Mouse (Mus musculus) layer of hippocampus, adult 2 months (tissue): ENCODE data around the gene Rps15. TPM values are rescaled to one million over a fixed set of nuclear protein-coding genes. Genes with fewer than 3 reads are reported as not detected.
A peak's percentile ranks its signal among the peaks of the same experiment; 100 is the strongest.

Source experiments
- DNase-seq, 2 experiments: peaks; one replicate each; pipeline ENCODE4 v3.0.0; 2022; ENCODE audit warnings: low spot score in 2 of 2
- H3K27ac ChIP-seq: fragments of 200-600 bp; 2 replicates; pipeline ENCODE4 v1.8.1; 2022
- H3K4me3 ChIP-seq: fragments of 200-600 bp; 2 replicates; pipeline ENCODE4 v1.8.1; 2022; ENCODE audit warnings: mild to moderate bottlenecking
- CTCF ChIP-seq: fragments of 200-600 bp; conservative IDR thresholded peaks from 2 replicates; pipeline ENCODE4 v1.8.1; 2022; ENCODE audit warnings: antibody characterized with exemption, mild to moderate bottlenecking, moderate library complexity
- total RNA-seq, 2 experiments: library from RNA; stranded (reverse); gene quantifications; 2 replicates each; pipeline ENCODE4 v1.2.3; 2021

Gene Rps15
- total RNA-seq, 2 experiments from 2014 or later = 926 to 932 TPM

- H3K4me3 ChIP-seq = no peak overlapping the region
- no peak for TF ChIP-seq CTCF
- peak overlapping the region; percentile 52 for H3K27ac ChIP-seq
- no peak for DNase-seq
Measured at GRCm38 (mm10) chr10:80282481-80283441, 9.5 kb upstream of the Rps15 start.

GRCm38 (mm10) chr10:80285222-80286070 lies 6.8 kb upstream of the Rps15 start:
- Histone ChIP-seq H3K4me3 (no peak overlapping the region), H3K27ac (no peak overlapping the region)
- no peak for TF ChIP-seq CTCF
- no peak for DNase-seq

- DNase-seq = no peak
- TF ChIP-seq CTCF = no peak
- Histone ChIP-seq H3K4me3 (no peak overlapping the region), H3K27ac (no peak overlapping the region)
Measured at GRCm38 (mm10) chr10:80288097-80288496, 4.2 kb upstream of the Rps15 start.

GRCm38 (mm10) chr10:80288657-80289056 lies 3.6 kb upstream of the Rps15 start:
- H3K27ac ChIP-seq = no peak overlapping the region
- no peak overlapping the region for H3K4me3 ChIP-seq
- DNase-seq = no peak
- peak; percentile 57 for TF ChIP-seq CTCF

- no peak for DNase-seq
- H3K4me3 ChIP-seq = peak overlapping the region; percentile 97
- H3K27ac ChIP-seq = peak overlapping the region; percentile 96
- peak; percentile 30 for TF ChIP-seq CTCF
Measured at GRCm38 (mm10) chr10:80293325-80293724, 1.1 kb downstream of the Rps15 start.

- Histone ChIP-seq H3K4me3 (no peak overlapping the region), H3K27ac (no peak overlapping the region; the same call in 1 of the 2 replicates)
- no peak for DNase-seq
- TF ChIP-seq CTCF = no peak
Measured at GRCm38 (mm10) chr10:80294311-80294710, 2.1 kb downstream of the Rps15 start.

- DNase-seq = no peak
- H3K4me3 ChIP-seq = no peak overlapping the region
- peak overlapping the region; percentile 87 for H3K27ac ChIP-seq
Measured at GRCm38 (mm10) chr10:80294788-80295303, 2.6 kb downstream of the Rps15 start.

GRCm38 (mm10) chr10:80295618-80296425 lies 3.6 kb downstream of the Rps15 start, which contains the start of gene Apc2:
TSS of gene Apc2 (plus strand) at chr10:80295977.
- Histone ChIP-seq H3K4me3 (peak within 1 kb of the TSS; percentile 75), H3K27ac (peak within 1 kb of the TSS; percentile 87)
- peak; percentile 75 to 83 for DNase-seq
- TF ChIP-seq CTCF = peak; percentile 87

More at GRCm38 (mm10) chr10:80294788-80295303, 2.6 kb downstream of the Rps15 start:
- TF ChIP-seq CTCF = no peak

- peak overlapping the region; percentile 75 for H3K4me3 ChIP-seq
- no peak for TF ChIP-seq CTCF
- H3K27ac ChIP-seq = peak overlapping the region; percentile 87
- no peak for DNase-seq
Measured at GRCm38 (mm10) chr10:80296824-80297223, 4.6 kb downstream of the Rps15 start.

- DNase-seq = no peak
- peak overlapping the region; percentile 87 for H3K27ac ChIP-seq
- no peak for TF ChIP-seq CTCF
- H3K4me3 ChIP-seq = peak overlapping the region; percentile 8
Measured at GRCm38 (mm10) chr10:80297526-80298133, 5.4 kb downstream of the Rps15 start.

GRCm38 (mm10) chr10:80298571-80299281 lies 6.5 kb downstream of the Rps15 start:
- Histone ChIP-seq H3K27ac (peak overlapping the region; percentile 98), H3K4me3 (peak overlapping the region; percentile 80)
- 0 out of 2 replicates have a peak, but pooled peaks have one; percentile 5 for TF ChIP-seq CTCF
- peak; percentile 92 to 94 for DNase-seq
